Mouse (Mus musculus): ENCODE data around the gene Luc7l3. TPM values are rescaled to one million over a fixed set of nuclear protein-coding genes. Genes with fewer than 3 reads are reported as not detected.

Gene Luc7l3
- polyA plus RNA-seq, 2 experiments: 96.9 to 138 TPM

- no peak for TF ChIP-seq POLR2A (IDR thresholded peaks at IDR 0.05; ENCODE audit: borderline replicate concordance, extremely low read depth, insufficient read depth, insufficient read length)
- H3K36me3 ChIP-seq (ENCODE audit: control insufficient read depth, insufficient read depth, low read length): peaks cover 3% of the 10 kb centered on the region
- 60% methylated on average over 4 of the region's 4 CpGs for WGBS
- ATAC-seq (ENCODE audit: low FRiP score, low read depth) (no peak), DNase-seq (ENCODE audit: low spot score) (peak; percentile 29)
- no peak overlapping the region for H3K27ac ChIP-seq (replicated peaks; ENCODE audit: low read depth, low read length)
- H3K4me3 ChIP-seq (replicated peaks; ENCODE audit: low read length): no peak overlapping the region; the same call in 1 of the 2 replicates
- H3K4me2 ChIP-seq (replicated peaks; ENCODE audit: low read depth, low read length, severe bottlenecking): peak overlapping the region; percentile 68; the same call in 1 of the 2 replicates
- H3K27me3 ChIP-seq (ENCODE audit: control insufficient read depth, insufficient read depth, low read length): no peaks in the 10 kb centered on the region
- no peaks in the 10 kb centered on the region for H3K9me3 ChIP-seq (ENCODE audit: control insufficient read depth, low read length)
- peaks cover 13% of the 10 kb centered on the region for H3K4me1 ChIP-seq (ENCODE audit: control insufficient read depth, insufficient read depth, low read length)
- no peak overlapping the region for H3K9ac ChIP-seq (ENCODE audit: low read depth, low read length, severe bottlenecking)
These were observed 7.6 kb upstream of the Luc7l3 start for GRCm38 (mm10) chr11:94329270-94329891.

GRCm38 (mm10) chr11:94328644-94329025, 6.8 kb upstream of the Luc7l3 start:
- TF ChIP-seq POLR2A (IDR thresholded peaks at IDR 0.05; ENCODE audit: borderline replicate concordance, extremely low read depth, insufficient read depth, insufficient read length): no peak
- peak overlapping the region; percentile 68 for H3K4me2 ChIP-seq (replicated peaks; ENCODE audit: low read depth, low read length, severe bottlenecking)
- no peak for DNase-seq (ENCODE audit: low spot score)
- H3K4me3 ChIP-seq (replicated peaks; ENCODE audit: low read length): peak overlapping the region; percentile 73
- 1% methylated on average over 10 of the region's 10 CpGs for WGBS
- H3K9ac ChIP-seq (ENCODE audit: low read depth, low read length, severe bottlenecking): peak overlapping the region; percentile 94
- peak overlapping the region; percentile 98 for H3K27ac ChIP-seq (replicated peaks; ENCODE audit: low read depth, low read length)
- H3K27me3 ChIP-seq (ENCODE audit: control insufficient read depth, insufficient read depth, low read length): no peaks in the 10 kb centered on the region
- no peaks in the 10 kb centered on the region for H3K9me3 ChIP-seq (ENCODE audit: control insufficient read depth, low read length)
- peaks cover 13% of the 10 kb centered on the region for H3K4me1 ChIP-seq (ENCODE audit: control insufficient read depth, insufficient read depth, low read length)
- ATAC-seq (ENCODE audit: low FRiP score, low read depth): no peak
- H3K36me3 ChIP-seq (ENCODE audit: control insufficient read depth, insufficient read depth, low read length): no peaks in the 10 kb centered on the region

GRCm38 (mm10) chr11:94327693-94328643, 6.2 kb upstream of the Luc7l3 start, which contains the start of gene Ankrd40:
TSS of gene Ankrd40 (plus strand) at chr11:94328001.
- WGBS: under 1% methylated on average over 67 of the region's 78 CpGs
- peak within 1 kb of the TSS; percentile 94 for H3K9ac ChIP-seq (ENCODE audit: low read depth, low read length, severe bottlenecking)
- DNase-seq (ENCODE audit: low spot score): peak; percentile 92
- H3K36me3 ChIP-seq (ENCODE audit: control insufficient read depth, insufficient read depth, low read length): no peaks in the 10 kb centered on the region
- no peaks in the 10 kb centered on the region for H3K9me3 ChIP-seq (ENCODE audit: control insufficient read depth, low read length)
- peak; percentile 37; the same call in 1 of the 2 replicates for TF ChIP-seq POLR2A (IDR thresholded peaks at IDR 0.05; ENCODE audit: borderline replicate concordance, extremely low read depth, insufficient read depth, insufficient read length)
- peak within 1 kb of the TSS; percentile 98 for H3K27ac ChIP-seq (replicated peaks; ENCODE audit: low read depth, low read length)
- peak within 1 kb of the TSS; percentile 73 for H3K4me3 ChIP-seq (replicated peaks; ENCODE audit: low read length)
- no peaks in the 10 kb centered on the region for H3K27me3 ChIP-seq (ENCODE audit: control insufficient read depth, insufficient read depth, low read length)
- peak within 1 kb of the TSS; percentile 68 for H3K4me2 ChIP-seq (replicated peaks; ENCODE audit: low read depth, low read length, severe bottlenecking)
- H3K4me1 ChIP-seq (ENCODE audit: control insufficient read depth, insufficient read depth, low read length): peaks cover 13% of the 10 kb centered on the region
- peak; percentile 91 for ATAC-seq (ENCODE audit: low FRiP score, low read depth)

- DNase-seq (ENCODE audit: low spot score): peak; percentile 30
- H3K9me3 ChIP-seq (ENCODE audit: control insufficient read depth, low read length): no peaks in the 10 kb centered on the region
- no peak for ATAC-seq (ENCODE audit: low FRiP score, low read depth)
- H3K4me1 ChIP-seq (ENCODE audit: control insufficient read depth, insufficient read depth, low read length): peaks cover 19% of the 10 kb centered on the region
- no peaks in the 10 kb centered on the region for H3K27me3 ChIP-seq (ENCODE audit: control insufficient read depth, insufficient read depth, low read length)
- peak overlapping the region; percentile 73 for H3K4me3 ChIP-seq (replicated peaks; ENCODE audit: low read length)
- peak overlapping the region; percentile 68 for H3K4me2 ChIP-seq (replicated peaks; ENCODE audit: low read depth, low read length, severe bottlenecking)
- whole genome bisulfite sequencing: 4% methylated on average over 10 of the region's 10 CpGs
- H3K27ac ChIP-seq (replicated peaks; ENCODE audit: low read depth, low read length): peak overlapping the region; percentile 98; the same call in 1 of the 2 replicates
- TF ChIP-seq POLR2A (IDR thresholded peaks at IDR 0.05; ENCODE audit: borderline replicate concordance, extremely low read depth, insufficient read depth, insufficient read length): no peak
- H3K36me3 ChIP-seq (ENCODE audit: control insufficient read depth, insufficient read depth, low read length): no peaks in the 10 kb centered on the region
- H3K9ac ChIP-seq (ENCODE audit: low read depth, low read length, severe bottlenecking): peak overlapping the region; percentile 94
These were observed 5.2 kb upstream of the Luc7l3 start for GRCm38 (mm10) chr11:94326961-94327411.

- no peak overlapping the region for H3K4me3 ChIP-seq (replicated peaks; ENCODE audit: low read length)
- 81% methylated on average over 5 of the region's 5 CpGs for WGBS
- no peak for ATAC-seq (ENCODE audit: low FRiP score, low read depth)
- H3K36me3 ChIP-seq (ENCODE audit: control insufficient read depth, insufficient read depth, low read length): no peaks in the 10 kb centered on the region
- no peaks in the 10 kb centered on the region for H3K27me3 ChIP-seq (ENCODE audit: control insufficient read depth, insufficient read depth, low read length)
- H3K9ac ChIP-seq (ENCODE audit: low read depth, low read length, severe bottlenecking): no peak overlapping the region
- no peaks in the 10 kb centered on the region for H3K9me3 ChIP-seq (ENCODE audit: control insufficient read depth, low read length)
- no peak overlapping the region for H3K4me2 ChIP-seq (replicated peaks; ENCODE audit: low read depth, low read length, severe bottlenecking)
- no peak for TF ChIP-seq POLR2A (IDR thresholded peaks at IDR 0.05; ENCODE audit: borderline replicate concordance, extremely low read depth, insufficient read depth, insufficient read length)
- peaks cover 16% of the 10 kb centered on the region for H3K4me1 ChIP-seq (ENCODE audit: control insufficient read depth, insufficient read depth, low read length)
- H3K27ac ChIP-seq (replicated peaks; ENCODE audit: low read depth, low read length): no peak overlapping the region
- no peak for DNase-seq (ENCODE audit: low spot score)
These were observed 2.8 kb upstream of the Luc7l3 start for GRCm38 (mm10) chr11:94324618-94325017.
